Mouse (Mus musculus) urinary bladder, postnatal 25 days (tissue): ENCODE measurements around the gene Rae1.

Source experiments
- DNase-seq: peaks from one replicate; pipeline ENCODE4 v3.0.0; 2022; ENCODE audit warnings: low spot score

Rae1 gene

DNA sequence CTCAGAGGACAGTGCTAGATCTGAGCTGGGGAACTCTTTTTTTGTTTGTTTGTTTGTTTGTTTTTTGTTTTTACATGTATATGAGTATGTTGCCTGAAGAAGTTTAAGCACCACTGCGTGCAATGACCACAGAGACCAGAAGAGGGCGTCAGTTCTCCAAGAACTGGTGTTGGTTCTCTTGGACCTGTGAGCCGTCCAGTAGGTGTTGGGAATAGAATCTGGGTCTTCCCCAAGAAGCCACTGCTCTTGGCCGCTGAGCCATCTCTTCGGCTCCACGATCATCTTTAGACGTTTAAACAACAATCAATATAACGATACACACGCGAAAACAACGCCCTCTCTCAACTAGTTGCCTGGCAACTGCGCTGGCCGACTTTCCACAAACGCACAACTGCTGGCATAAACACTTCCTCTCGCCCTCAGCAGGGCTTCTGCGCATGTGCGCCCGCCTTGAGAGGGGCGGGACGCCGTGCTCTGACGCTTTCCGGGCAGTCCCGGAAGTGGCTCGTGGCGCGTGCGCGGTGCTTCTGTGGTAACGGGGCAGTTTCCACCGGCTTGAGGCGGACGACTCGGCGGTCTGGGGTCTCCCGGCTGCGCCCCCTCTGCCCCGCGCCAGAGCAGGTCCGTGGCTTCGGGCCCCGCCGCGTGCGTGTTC is at the start of gene Rae1:
TSS of gene Rae1 (plus strand) at position 488 of the 655 bp plus-strand sequence.
- peak; percentile 100 for DNase-seq

- no peak for DNase-seq
These were observed 49.7 kb upstream of the Rae1 start for GRCm38 (mm10) chr2:172950119-172950676.

GRCm38 (mm10) chr2:172950722-172951121 is 49.2 kb upstream of the Rae1 start:
- DNase-seq: no peak

- no peak for DNase-seq
These were observed 47.9 kb upstream of the Rae1 start for GRCm38 (mm10) chr2:172951976-172952375.

GRCm38 (mm10) chr2:172958579-172958978 is 41.3 kb upstream of the Rae1 start:
- DNase-seq: no peak

- no peak for DNase-seq
These were observed 40.7 kb upstream of the Rae1 start for GRCm38 (mm10) chr2:172959006-172959768.

GRCm38 (mm10) chr2:172960350-172960749 is 39.6 kb upstream of the Rae1 start:
- DNase-seq: no peak

GRCm38 (mm10) chr2:172961211-172961610 is 38.7 kb upstream of the Rae1 start:
- no peak for DNase-seq

- DNase-seq: peak; percentile 22
These were observed 34.7 kb upstream of the Rae1 start for GRCm38 (mm10) chr2:172965249-172965648.

DNA sequence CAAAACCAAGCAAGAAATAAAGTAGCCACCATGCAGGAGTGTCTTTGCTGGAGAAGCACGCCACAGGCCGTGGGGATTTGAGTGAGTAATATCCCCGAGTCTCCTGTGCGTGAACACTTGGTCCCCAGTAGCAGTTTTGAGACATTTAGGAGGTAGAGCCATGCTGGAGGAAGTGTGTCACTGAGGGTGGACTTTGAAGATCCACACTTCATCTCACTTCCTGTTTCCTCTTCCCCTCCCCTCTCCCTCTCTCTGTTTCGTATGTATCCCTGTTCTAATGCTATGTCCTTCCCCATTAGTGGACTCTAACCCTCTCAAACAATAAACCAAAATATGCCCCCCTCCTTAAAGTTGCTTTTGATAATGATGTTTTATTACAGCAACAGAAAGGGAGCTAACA is 33.4 kb upstream of the Rae1 start:
- DNase-seq: no peak

DNA sequence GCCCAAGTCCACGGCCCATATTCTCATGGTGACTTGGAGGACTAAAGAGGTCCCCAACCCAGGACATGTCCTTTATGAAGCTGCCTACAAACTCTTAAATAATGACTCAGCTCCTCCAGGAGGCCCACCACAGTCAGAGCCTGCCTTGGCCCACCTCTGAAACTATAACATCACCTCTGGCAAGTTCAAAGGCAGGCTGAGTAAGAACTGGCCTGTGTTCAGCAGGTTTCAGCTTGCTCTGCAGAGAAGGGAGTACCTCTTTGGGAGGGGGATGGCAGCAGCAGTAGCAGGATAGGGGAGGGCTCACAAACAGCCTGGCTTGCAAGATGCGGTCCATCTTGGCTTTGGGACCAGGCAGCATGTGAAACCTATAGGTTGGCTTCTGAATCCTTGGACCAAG is 28.1 kb upstream of the Rae1 start:
- DNase-seq: no peak

DNA sequence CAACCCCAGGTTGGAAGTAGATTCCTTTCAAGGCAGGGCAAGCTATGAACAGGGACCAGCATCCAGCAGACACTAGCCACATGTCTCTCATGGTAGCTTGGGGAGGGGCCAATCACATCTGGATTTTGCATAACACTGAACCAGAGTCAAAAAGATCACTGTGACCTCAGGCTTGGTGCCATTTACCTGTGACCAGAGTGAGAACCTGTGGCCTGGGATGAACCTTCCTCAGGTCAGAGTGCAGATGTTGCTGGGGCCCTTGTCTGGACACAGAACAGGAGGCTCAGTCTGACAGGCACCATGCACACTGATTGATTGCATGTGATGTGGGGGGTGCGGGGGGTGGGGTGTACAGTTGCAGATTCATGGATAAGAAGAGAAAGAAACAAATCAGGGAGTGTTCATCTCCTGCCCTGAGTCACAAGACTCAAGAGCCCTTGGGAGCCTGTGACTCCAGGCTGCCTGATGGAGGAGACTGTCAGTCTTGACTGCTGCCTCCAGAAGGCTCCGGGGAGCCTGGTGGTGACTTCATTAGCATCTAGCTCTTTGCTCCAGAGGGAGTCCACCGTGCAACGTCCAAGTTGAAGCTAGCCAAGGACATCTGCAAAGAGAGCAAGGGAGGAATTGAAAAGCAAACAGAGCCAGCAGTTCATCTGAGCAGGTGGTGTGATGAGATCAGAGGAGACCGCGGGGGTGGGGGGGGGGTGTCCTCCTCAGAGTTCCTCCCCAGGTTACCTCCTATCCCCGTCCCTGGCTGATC is 25.9 kb upstream of the Rae1 start:
- DNase-seq: no peak

- DNase-seq: no peak
These were observed 25.2 kb upstream of the Rae1 start for GRCm38 (mm10) chr2:172974701-172975100.

GRCm38 (mm10) chr2:172975159-172975558 is 24.8 kb upstream of the Rae1 start:
- no peak for DNase-seq

GRCm38 (mm10) chr2:172976661-172977238 is 23.2 kb upstream of the Rae1 start:
- no peak for DNase-seq

- no peak for DNase-seq
These were observed 22.3 kb upstream of the Rae1 start, which contains the start of gene Spo11 for GRCm38 (mm10) chr2:172977409-172978130. Gene Spo11, plus strand, starts transcription at chr2:172977700.

DNA sequence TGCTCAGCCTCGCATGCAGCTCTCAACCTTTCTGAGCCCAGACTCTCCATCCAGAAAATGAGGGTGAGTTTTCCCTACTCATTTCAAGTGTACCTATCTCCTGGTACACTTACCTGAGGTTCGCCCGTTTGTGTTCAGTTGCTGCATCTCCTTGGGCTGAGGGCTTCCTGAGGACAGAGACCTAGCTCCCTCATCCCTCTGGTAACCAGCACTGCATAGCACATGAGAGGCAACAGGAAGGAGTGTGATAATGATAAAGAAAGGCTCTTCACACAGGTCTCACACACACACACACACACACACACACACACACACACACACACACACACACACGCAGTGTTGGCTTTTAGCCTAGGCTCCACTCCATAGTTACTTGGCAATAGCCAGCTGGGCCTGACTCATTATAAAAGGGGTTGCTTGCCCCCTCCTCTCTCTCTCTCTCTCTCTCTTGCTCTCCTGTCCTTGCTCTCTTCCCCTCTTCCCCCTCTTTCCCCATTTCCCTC is 21.7 kb upstream of the Rae1 start:
- no peak for DNase-seq

DNA sequence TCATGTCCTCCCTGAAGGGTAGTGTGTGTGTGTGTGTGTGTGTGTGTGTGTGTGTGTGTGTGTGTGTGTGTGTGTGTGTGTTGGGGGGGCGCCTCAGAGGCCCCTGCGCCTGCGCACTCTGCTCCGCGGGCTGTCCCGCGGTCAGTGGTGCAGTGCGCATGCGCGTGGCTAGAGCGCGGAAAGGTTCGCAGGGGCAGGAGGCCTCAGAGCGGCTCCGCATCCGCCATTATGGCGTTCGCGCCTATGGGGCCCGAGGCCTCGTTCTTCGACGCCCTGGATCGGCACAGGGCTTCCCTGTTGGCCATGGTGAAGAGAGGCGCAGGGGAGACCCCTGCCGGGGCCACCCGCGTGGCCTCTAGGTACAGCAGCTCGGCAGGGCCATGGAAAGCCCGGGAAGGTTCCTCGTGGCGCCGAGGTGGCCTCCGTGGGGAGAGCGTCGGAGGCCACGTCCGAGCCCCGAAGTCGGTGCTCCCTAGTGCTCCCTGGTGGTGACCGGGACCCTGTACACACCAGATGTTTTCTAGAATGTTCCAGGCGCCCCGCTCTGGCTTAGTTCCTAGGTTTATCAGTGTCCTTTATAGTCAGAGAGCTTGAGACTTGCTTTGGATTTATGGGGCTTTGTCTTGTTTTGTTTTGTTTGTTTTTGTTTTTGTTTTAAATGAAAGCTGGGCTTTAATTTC is 20.1 kb upstream of the Rae1 start:
- DNase-seq: no peak

DNA sequence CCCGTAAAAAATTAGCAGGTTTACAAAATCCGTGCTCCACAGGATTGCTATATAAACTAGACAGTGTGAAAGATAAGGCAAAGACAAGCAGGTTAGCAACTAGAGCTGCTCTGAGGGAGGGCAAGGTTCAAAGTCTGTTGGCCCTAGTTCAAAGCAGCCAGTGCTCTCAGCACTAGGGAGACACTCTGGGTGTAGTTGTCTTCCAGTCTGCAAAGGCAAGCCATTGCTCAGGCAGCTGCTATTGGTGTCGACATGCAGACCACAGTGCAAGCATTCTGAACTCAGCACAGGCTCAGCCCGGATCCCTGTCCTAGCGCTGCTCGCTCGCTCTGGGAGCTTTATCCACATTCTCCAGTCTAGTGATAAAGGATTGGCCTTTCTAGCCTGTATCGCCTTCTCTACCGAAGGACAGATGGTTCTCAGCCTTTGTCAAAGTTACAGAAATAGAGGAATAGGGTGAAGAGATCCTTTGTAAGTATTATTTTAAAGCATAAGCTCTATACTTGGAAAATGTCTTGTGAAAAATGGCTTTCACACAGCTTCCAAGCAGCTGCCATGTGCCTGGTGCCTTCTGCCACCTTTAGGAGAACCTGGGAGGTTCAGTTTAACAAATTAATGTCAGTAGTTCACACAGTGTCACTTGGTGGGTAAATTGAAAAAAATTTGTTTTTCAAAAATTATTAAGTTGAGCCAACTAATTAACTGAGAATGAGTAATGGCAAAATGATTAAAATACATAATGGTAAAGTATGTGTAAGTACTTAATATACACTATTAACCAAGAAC is 16.9 kb upstream of the Rae1 start:
- no peak for DNase-seq

DNA sequence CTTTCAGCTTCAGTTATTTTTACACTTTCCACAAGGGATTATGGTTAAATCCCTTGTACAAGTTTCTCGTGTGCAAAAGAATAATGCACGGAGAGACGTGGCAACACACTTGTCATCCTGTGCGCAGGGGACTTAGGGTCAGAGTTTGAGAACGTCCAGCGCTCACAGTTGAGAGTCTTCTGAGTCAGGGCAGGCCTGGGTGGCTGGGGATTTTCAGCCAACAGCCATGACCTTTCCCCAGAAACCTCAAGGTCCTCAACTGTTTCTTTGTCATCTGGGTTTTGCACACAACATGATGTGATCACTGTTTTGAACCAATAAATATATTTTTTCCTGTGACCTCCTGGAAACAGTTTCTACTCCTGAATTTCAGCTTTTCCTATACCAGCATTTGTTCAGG is 9.8 kb upstream of the Rae1 start:
- DNase-seq: no peak
